Comparison of ENCODE assay signal across 23 mouse cellular contexts in genomic region chr14:67506729-67507395, GRCm38 (mm10).
DNase-seq lines count a peak whose midpoint lies in the region; ATAC-seq lines count a peak whose summit lies in the region.
"Had no signal": no experiment of that assay in that cellular context is flagged by ENCODE, and none has a peak within 500 bp of the region (broad histone marks: within the 10 kb centered on the region; RNA-seq: fewer than 3 reads in every experiment).

No protein-coding gene starts in this region.

- H3K27ac ChIP-seq in forebrain, embryonic 14.5 days (ENCODE audit: low read depth, low read length) = no peak overlapping the region
- no peak overlapping the region for H3K27ac ChIP-seq in forebrain, embryonic 12.5 days
- H3K27ac ChIP-seq: embryonic facial prominence, embryonic 15.5 days; left cerebral cortex, adult 2 months; limb, embryonic 12.5 days; liver, embryonic 12.5 days had no signal

- no peaks in the 10 kb centered on the region for H3K36me3 ChIP-seq in forebrain, embryonic 14.5 days (ENCODE audit: control insufficient read depth, insufficient read depth, low read length)
- no peaks in the 10 kb centered on the region for H3K36me3 ChIP-seq in forebrain, embryonic 12.5 days (replicated peaks)
- H3K36me3 ChIP-seq: embryonic facial prominence, embryonic 15.5 days; limb, embryonic 12.5 days; liver, embryonic 12.5 days had no signal

- H3K4me2 ChIP-seq in forebrain, embryonic 14.5 days (ENCODE audit: low read length) = no peak overlapping the region
- no peak overlapping the region for H3K4me2 ChIP-seq in forebrain, embryonic 12.5 days
- H3K4me2 ChIP-seq: embryonic facial prominence, embryonic 15.5 days; limb, embryonic 12.5 days; liver, embryonic 12.5 days; lung, embryonic 14.5 days had no signal

- no peak for ATAC-seq in forebrain, embryonic 14.5 days
- no peak for ATAC-seq in forebrain, embryonic 12.5 days (ENCODE audit: low FRiP score)
- ATAC-seq: liver, embryonic 12.5 days had no signal

- H3K4me1 ChIP-seq in forebrain, embryonic 14.5 days (ENCODE audit: control insufficient read depth, insufficient read depth, low read length) = no peaks in the 10 kb centered on the region
- H3K4me1 ChIP-seq in forebrain, embryonic 12.5 days = 0 out of 2 replicates have a peak, but pooled peaks cover 6% of the 10 kb centered on the region
- H3K4me1 ChIP-seq: embryonic facial prominence, embryonic 15.5 days; limb, embryonic 12.5 days; liver, embryonic 12.5 days had no signal

- DNase-seq in forebrain, embryonic 14.5 days (ENCODE audit: low spot score) = peak; percentile 16
- peak; percentile 5 for DNase-seq in layer of hippocampus, adult 9-11 months
- DNase-seq in layer of hippocampus, postnatal 36 days = no peak
- peak; percentile 4 for DNase-seq in brain, adult 2 months (ENCODE audit: low read depth, low spot score)
- DNase-seq in layer of hippocampus, postnatal 14 days (ENCODE audit: low spot score in 2 of 2) = peak; percentile 5 to 47
- DNase-seq in kidney, adult 11 months = no peak
- DNase-seq in left cerebral cortex, adult 11 months (ENCODE audit: low spot score) = no peak
- DNase-seq: adrenal gland, postnatal 25 days; cerebellum, adult 8-10 months; heart, postnatal 36 days; kidney, adult 9 months; kidney, postnatal 36 days; lung, embryonic 14.5 days; lung, postnatal 36 days; right cerebral cortex, postnatal 14 days; spleen, adult 18-20 months; thymus, postnatal 25 days had no signal

- H3K9me3 ChIP-seq in forebrain, embryonic 14.5 days (replicated peaks; ENCODE audit: control insufficient read depth, low read length) = no peaks in the 10 kb centered on the region
- no peaks in the 10 kb centered on the region for H3K9me3 ChIP-seq in forebrain, embryonic 12.5 days
- H3K9me3 ChIP-seq: embryonic facial prominence, embryonic 15.5 days; limb, embryonic 12.5 days; liver, embryonic 12.5 days had no signal

- WGBS in forebrain, embryonic 14.5 days = 57% methylated on average over 12 of the region's 12 CpGs
- 52% methylated on average over 12 of the region's 12 CpGs for WGBS in forebrain, embryonic 12.5 days

- no peaks in the 10 kb centered on the region for H3K27me3 ChIP-seq in forebrain, embryonic 14.5 days (replicated peaks; ENCODE audit: control insufficient read depth, insufficient read depth, low read length)
- H3K27me3 ChIP-seq in forebrain, embryonic 12.5 days = no peaks in the 10 kb centered on the region
- H3K27me3 ChIP-seq: CH12.LX; embryonic facial prominence, embryonic 15.5 days; limb, embryonic 12.5 days; liver, embryonic 12.5 days had no signal

- H3K4me3 ChIP-seq in forebrain, embryonic 14.5 days (ENCODE audit: low read depth, low read length) = no peak overlapping the region
- no peak overlapping the region for H3K4me3 ChIP-seq in forebrain, embryonic 12.5 days (replicated peaks)
- H3K4me3 ChIP-seq: embryonic facial prominence, embryonic 15.5 days; left cerebral cortex, adult 2 months; limb, embryonic 12.5 days; liver, embryonic 12.5 days had no signal

- H3K9ac ChIP-seq in forebrain, embryonic 14.5 days (ENCODE audit: low read length) = no peak overlapping the region
- no peak overlapping the region for H3K9ac ChIP-seq in forebrain, embryonic 12.5 days
- H3K9ac ChIP-seq: embryonic facial prominence, embryonic 15.5 days; limb, embryonic 12.5 days; liver, embryonic 12.5 days; lung, embryonic 14.5 days had no signal

Comparison
In these comparisons a context has a peak if more than half of its experiments do, and no peak if none do; other contexts are left out.
1. DNase-seq: peak in forebrain, embryonic 14.5 days (single experiment), layer of hippocampus, adult 9-11 months (single experiment), brain, adult 2 months (single experiment) and layer of hippocampus, postnatal 14 days (2 of 2); none in layer of hippocampus, postnatal 36 days (0 of 2), kidney, adult 11 months (single experiment) and left cerebral cortex, adult 11 months (single experiment).